In genomic region chr15:95193661-95194280, GRCm38 (mm10) we compare ENCODE assay signal across 16 mouse cellular contexts.
A peak's percentile ranks its signal among the peaks of the same experiment; 100 is the strongest.
DNase-seq lines count a peak whose midpoint lies in the region; ATAC-seq and TF ChIP-seq lines count a peak whose summit lies in the region.
"Had no signal": no experiment of that assay in that cellular context is flagged by ENCODE, and none has a peak within 500 bp of the region (broad histone marks: within the 10 kb centered on the region; RNA-seq: fewer than 3 reads in every experiment).

No protein-coding gene starts in this region.

- no peaks in the 10 kb centered on the region for H3K36me3 ChIP-seq in forebrain, embryonic 16.5 days (ENCODE audit: control insufficient read depth, insufficient read depth)
- H3K36me3 ChIP-seq in forebrain, embryonic 12.5 days (replicated peaks), result no peaks in the 10 kb centered on the region
- no peaks in the 10 kb centered on the region for H3K36me3 ChIP-seq in embryonic facial prominence, embryonic 15.5 days
- H3K36me3 ChIP-seq in heart, adult 2 months (ENCODE audit: control insufficient read depth, insufficient read depth, low read length), result no peaks in the 10 kb centered on the region
- H3K36me3 ChIP-seq: G1E; stomach, embryonic 15.5 days had no signal

- peak overlapping the region; percentile 88 for H3K27ac ChIP-seq in forebrain, embryonic 16.5 days (ENCODE audit: low read length)
- H3K27ac ChIP-seq in forebrain, embryonic 12.5 days, result no peak overlapping the region
- H3K27ac ChIP-seq in embryonic facial prominence, embryonic 15.5 days (replicated peaks), result no peak overlapping the region
- no peak overlapping the region for H3K27ac ChIP-seq in heart, adult 2 months
- H3K27ac ChIP-seq: stomach, embryonic 15.5 days had no signal

- TF ChIP-seq EP300 in heart, adult 2 months (IDR thresholded peaks at IDR 0.05; ENCODE audit: insufficient read depth, low read depth, low read length), result no peak

- no peak overlapping the region for H3K4me2 ChIP-seq in forebrain, embryonic 16.5 days (ENCODE audit: low read length)
- no peak overlapping the region for H3K4me2 ChIP-seq in forebrain, embryonic 12.5 days
- H3K4me2 ChIP-seq in embryonic facial prominence, embryonic 15.5 days (replicated peaks), result peak overlapping the region; percentile 23; the same call in 1 of the 2 replicates
- H3K4me2 ChIP-seq: liver, embryonic 11.5 days; stomach, embryonic 15.5 days had no signal

- ATAC-seq in forebrain, embryonic 16.5 days, result no peak; the same call in 1 of the 2 replicates
- ATAC-seq in forebrain, embryonic 12.5 days (ENCODE audit: low FRiP score), result no peak
- no peak for ATAC-seq in embryonic facial prominence, embryonic 15.5 days (ENCODE audit: insufficient number of reproducible peaks, low FRiP score, low TSS enrichment, low read depth)
- ATAC-seq: hindbrain, embryonic 16.5 days had no signal

- TF ChIP-seq POLR2A in heart, adult 2 months (IDR thresholded peaks at IDR 0.05; ENCODE audit: insufficient read depth, low read depth, low read length), result no peak

- H3K4me1 ChIP-seq in forebrain, embryonic 16.5 days (replicated peaks; ENCODE audit: control insufficient read depth, insufficient read depth, low read length), result peaks cover 10% of the 10 kb centered on the region
- no peaks in the 10 kb centered on the region for H3K4me1 ChIP-seq in forebrain, embryonic 12.5 days
- peaks cover 4% of the 10 kb centered on the region; the same call in 1 of the 2 replicates for H3K4me1 ChIP-seq in embryonic facial prominence, embryonic 15.5 days
- H3K4me1 ChIP-seq in heart, adult 2 months (ENCODE audit: control insufficient read depth, insufficient read depth, low read length), result no peaks in the 10 kb centered on the region
- H3K4me1 ChIP-seq: megakaryocyte, embryonic 14.5 days; stomach, embryonic 15.5 days had no signal

- WGBS in forebrain, embryonic 16.5 days, result 40% methylated on average over 9 of the region's 9 CpGs
- WGBS in forebrain, embryonic 12.5 days, result 68% methylated on average over 9 of the region's 9 CpGs
- WGBS in embryonic facial prominence, embryonic 15.5 days, result 16% methylated on average over 9 of the region's 9 CpGs
- WGBS in heart, adult 2 months, result 51% methylated on average over 9 of the region's 9 CpGs

- DNase-seq in left cerebral cortex, postnatal 10 days (ENCODE audit: extremely low spot score in 1 of 2, low spot score in 2 of 2), result peak; percentile 35 to 48
- peak; percentile 48 to 68 for DNase-seq in right cerebral cortex, postnatal 36 days (ENCODE audit: low spot score in 2 of 2)
- DNase-seq in heart, adult 2 months, result no peak
- DNase-seq in MN1 (ENCODE audit: low spot score), result no peak
- DNase-seq: cerebellum, adult 2 months; heart, adult 18-20 months; heart, postnatal 10 days; kidney, adult 8-10 months had no signal

- no peaks in the 10 kb centered on the region for H3K79me2 ChIP-seq in heart, adult 2 months (replicated peaks; ENCODE audit: control insufficient read depth, insufficient read depth, low read length)

- no peak overlapping the region for H3K4me3 ChIP-seq in forebrain, embryonic 16.5 days (replicated peaks; ENCODE audit: low read length)
- no peak overlapping the region for H3K4me3 ChIP-seq in forebrain, embryonic 12.5 days (replicated peaks)
- H3K4me3 ChIP-seq in embryonic facial prominence, embryonic 15.5 days (replicated peaks), result no peak overlapping the region
- no peak overlapping the region for H3K4me3 ChIP-seq in heart, adult 2 months
- H3K4me3 ChIP-seq: megakaryocyte, embryonic 14.5 days; stomach, embryonic 15.5 days had no signal

- intact Hi-C loops in left cerebral cortex, postnatal 10 days (cut with DNase I), result no loop called here
- intact Hi-C loops in heart, adult 2 months (cut with DNase I), result no loop called here

- no peaks in the 10 kb centered on the region for H3K9me3 ChIP-seq in forebrain, embryonic 16.5 days (ENCODE audit: control insufficient read depth, low read length)
- H3K9me3 ChIP-seq in forebrain, embryonic 12.5 days, result no peaks in the 10 kb centered on the region
- H3K9me3 ChIP-seq in embryonic facial prominence, embryonic 15.5 days (replicated peaks), result no peaks in the 10 kb centered on the region
- H3K9me3 ChIP-seq: stomach, embryonic 15.5 days had no signal

- no peak overlapping the region for H3K9ac ChIP-seq in forebrain, embryonic 16.5 days (replicated peaks; ENCODE audit: low read depth, low read length)
- H3K9ac ChIP-seq in forebrain, embryonic 12.5 days, result no peak overlapping the region
- H3K9ac ChIP-seq in embryonic facial prominence, embryonic 15.5 days, result no peak overlapping the region
- H3K9ac ChIP-seq in heart, adult 2 months (ENCODE audit: low read depth, low read length), result no peak overlapping the region
- H3K9ac ChIP-seq: stomach, embryonic 15.5 days had no signal

- TF ChIP-seq CTCF in heart, adult 2 months (IDR thresholded peaks at IDR 0.05), result no peak

- H3K27me3 ChIP-seq in forebrain, embryonic 16.5 days (replicated peaks; ENCODE audit: control insufficient read depth, insufficient read depth, low read length), result no peaks in the 10 kb centered on the region
- no peaks in the 10 kb centered on the region for H3K27me3 ChIP-seq in forebrain, embryonic 12.5 days
- H3K27me3 ChIP-seq in embryonic facial prominence, embryonic 15.5 days, result no peaks in the 10 kb centered on the region
- no peaks in the 10 kb centered on the region for H3K27me3 ChIP-seq in heart, adult 2 months (ENCODE audit: control insufficient read depth, insufficient read depth, low read length)
- H3K27me3 ChIP-seq: megakaryocyte, embryonic 14.5 days; stomach, embryonic 15.5 days had no signal

Comparison
In these comparisons a context has a peak if more than half of its experiments do, and no peak if none do; other contexts are left out.
1. DNase-seq: peak in left cerebral cortex, postnatal 10 days (2 of 2) and right cerebral cortex, postnatal 36 days (2 of 2); none in heart, adult 2 months (0 of 2) and MN1 (single experiment).